Mouse (Mus musculus) forebrain, embryonic 12.5 days (tissue): ENCODE measurements around the gene Cxadr. TPM values are rescaled to one million over a fixed set of nuclear protein-coding genes. Genes with fewer than 3 reads are reported as not detected.
A peak's percentile ranks its signal among the peaks of the same experiment; 100 is the strongest.

ENCODE experiments used
- ATAC-seq: fragments of 200-750 bp; cut with Nextera tagmentation; 2 replicates; pipeline ENCODE4 v1.8.0; 2017; ENCODE audit warnings: moderate TSS enrichment; ENCODE audit not compliant: low FRiP score
- H3K27ac ChIP-seq: fragments of 300-500 bp; sonication (generic); 2 replicates; pipeline ENCODE4 v1.5.1; 2016; ENCODE audit warnings: mild to moderate bottlenecking
- H3K27me3 ChIP-seq: fragments of 300-500 bp; sonication (generic); 2 replicates; pipeline ENCODE4 v1.6.1; 2016; ENCODE audit warnings: mild to moderate bottlenecking
- H3K36me3 ChIP-seq: fragments of 300-500 bp; sonication (generic); replicated peaks from 2 replicates; pipeline ENCODE4 v1.6.1; 2016; ENCODE audit warnings: mild to moderate bottlenecking
- H3K4me1 ChIP-seq: fragments of 300-500 bp; sonication (generic); 2 replicates; pipeline ENCODE4 v1.6.1; 2016
- H3K4me2 ChIP-seq: fragments of 300-500 bp; sonication (generic); 2 replicates; pipeline ENCODE4 v1.6.1; 2016; ENCODE audit warnings: mild to moderate bottlenecking, moderate library complexity
- H3K4me3 ChIP-seq: fragments of 300-500 bp; sonication (generic); replicated peaks from 2 replicates; pipeline ENCODE4 v1.5.1; 2016; ENCODE audit warnings: mild to moderate bottlenecking
- H3K9ac ChIP-seq: fragments of 300-500 bp; sonication (generic); 2 replicates; pipeline ENCODE4 v1.6.1; 2016; ENCODE audit warnings: mild to moderate bottlenecking
- H3K9me3 ChIP-seq: fragments of 300-500 bp; sonication (generic); 2 replicates; pipeline ENCODE4 v1.6.1; 2016
- WGBS: fragments of 180-500 bp; shearing (Covaris S2); methylation state at CpG from one replicate; pipeline ENCODE4 v1.1.7; 2016; 5-methylcytosine and 5-hydroxymethylcytosine counted together
- polyA plus RNA-seq: library from polyadenylated mRNA; unstranded; fragments of >200 nt; fragmentation: Nextera tagmentation; extraction: Ambion mirVana; gene quantifications from 2 replicates; pipeline ENCODE4 v1.2.1, GENCODE M21; 2016

Gene Cxadr
- polyA plus RNA-seq, 1 experiment from 2014 or later, result 108 TPM

GRCm38 (mm10) chr16:78309258-78309657, 8.0 kb downstream of the Cxadr start:
- Histone ChIP-seq H3K9ac (no peak overlapping the region), H3K4me1 (peaks cover 33% of the 10 kb centered on the region), H3K27me3 (no peaks in the 10 kb centered on the region), H3K4me2 (no peak overlapping the region), H3K4me3 (no peak overlapping the region), H3K27ac (no peak overlapping the region), H3K9me3 (no peaks in the 10 kb centered on the region), H3K36me3 (peaks cover 3% of the 10 kb centered on the region; the same call in 1 of the 2 replicates)
- no peak for ATAC-seq
- WGBS, result 95% methylated on average over 6 of the region's 6 CpGs

DNA sequence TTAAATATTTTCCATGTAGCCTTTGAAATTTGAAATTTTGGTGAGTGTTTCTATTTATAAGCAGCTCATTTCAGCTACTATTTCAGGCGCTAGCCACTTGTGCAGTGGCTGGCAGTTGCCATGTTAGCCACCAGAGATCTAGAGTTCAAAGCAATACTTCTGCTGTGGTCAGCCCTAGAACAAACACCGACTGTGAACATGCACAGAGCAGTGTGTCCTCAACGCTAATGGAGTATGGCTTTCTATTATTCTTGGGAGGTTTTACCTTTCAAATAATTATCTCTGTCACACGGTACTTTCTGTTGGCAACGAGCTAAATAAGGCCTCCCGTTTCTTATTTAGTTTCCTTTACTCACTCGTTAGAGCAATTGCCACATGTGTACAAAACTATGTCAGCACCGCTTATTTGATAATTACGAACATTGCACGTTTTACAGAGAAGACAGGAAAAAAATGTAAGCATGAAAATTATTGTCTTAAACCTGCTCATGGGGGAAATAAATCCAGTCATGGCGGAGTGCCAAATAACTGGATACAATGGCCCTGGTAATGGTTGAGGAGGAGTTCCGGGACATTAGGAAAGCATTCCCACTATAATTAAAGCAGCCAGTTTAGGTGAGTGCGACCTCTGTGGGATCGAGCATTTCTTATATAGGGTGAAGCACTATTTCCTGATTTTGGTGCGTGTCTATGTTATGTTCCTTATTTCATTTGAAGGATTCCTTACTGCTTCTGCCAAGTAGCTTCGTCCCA, 12.0 kb downstream of the Cxadr start:
- H3K27me3 ChIP-seq, result no peaks in the 10 kb centered on the region
- H3K4me2 ChIP-seq, result peak overlapping the region; percentile 45
- no peaks in the 10 kb centered on the region for H3K9me3 ChIP-seq
- peak; percentile 42; the same call in 1 of the 2 replicates for ATAC-seq
- no peaks in the 10 kb centered on the region; the same call in 1 of the 2 replicates for H3K36me3 ChIP-seq
- H3K9ac ChIP-seq, result 0 out of 2 replicates have a peak overlapping the region, but pooled peaks have one; percentile 13
- peaks cover 35% of the 10 kb centered on the region for H3K4me1 ChIP-seq
- peak overlapping the region; percentile 27; the same call in 1 of the 2 replicates for H3K27ac ChIP-seq
- H3K4me3 ChIP-seq, result no peak overlapping the region; the same call in 1 of the 2 replicates
- 22% methylated on average over 16 of the region's 16 CpGs for WGBS

DNA sequence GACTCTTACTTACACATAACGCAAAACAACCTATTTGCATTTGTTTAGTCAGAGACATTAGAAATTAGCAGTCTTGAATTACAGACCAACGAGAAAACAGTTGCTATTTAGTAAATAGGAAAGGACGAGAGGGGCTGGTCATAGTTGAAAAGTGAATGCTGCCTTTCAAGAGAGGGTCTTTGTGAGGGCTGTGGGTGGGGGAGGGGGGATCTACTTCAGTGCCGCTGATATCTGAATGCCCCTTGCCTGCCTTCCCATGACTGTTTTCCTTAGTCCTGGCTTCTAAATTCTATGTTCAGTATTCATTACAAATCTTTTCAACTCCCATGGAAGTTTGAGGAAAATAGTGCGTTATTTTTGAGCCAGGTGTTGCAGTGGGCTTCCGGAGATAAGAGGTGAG, 12.7 kb downstream of the Cxadr start:
- H3K4me1 ChIP-seq, result peaks cover 35% of the 10 kb centered on the region
- no peaks in the 10 kb centered on the region; the same call in 1 of the 2 replicates for H3K36me3 ChIP-seq
- H3K27ac ChIP-seq, result peak overlapping the region; percentile 27; the same call in 1 of the 2 replicates
- no peaks in the 10 kb centered on the region for H3K27me3 ChIP-seq
- H3K4me2 ChIP-seq, result peak overlapping the region; percentile 45
- no peak for ATAC-seq
- 0 out of 2 replicates have a peak overlapping the region, but pooled peaks have one; percentile 13 for H3K9ac ChIP-seq
- 21% methylated on average over 6 of the region's 6 CpGs for WGBS
- H3K9me3 ChIP-seq, result no peaks in the 10 kb centered on the region
- no peak overlapping the region; the same call in 1 of the 2 replicates for H3K4me3 ChIP-seq

DNA sequence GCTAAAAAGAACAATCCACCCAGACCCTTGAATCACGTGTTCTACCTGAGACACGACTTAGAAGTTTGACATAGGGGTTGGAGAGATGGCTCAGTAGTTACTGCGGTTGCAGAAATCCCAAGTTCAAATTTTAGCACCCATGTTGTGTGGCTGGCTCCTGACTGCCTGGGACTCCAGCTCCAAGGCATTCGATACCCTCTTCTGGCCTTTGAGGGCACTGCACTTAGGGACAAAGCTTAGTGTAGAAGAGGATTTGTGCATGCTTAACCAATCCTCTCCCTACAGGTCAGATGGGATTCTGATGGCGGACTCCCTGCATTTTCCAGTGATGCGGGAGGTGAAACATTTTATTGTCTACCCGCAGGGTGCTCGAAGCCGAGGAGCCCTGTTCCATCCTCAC, 15.6 kb downstream of the Cxadr start:
- WGBS, result 79% methylated on average over 9 of the region's 9 CpGs
- ATAC-seq, result no peak
- Histone ChIP-seq H3K9ac (no peak overlapping the region), H3K4me3 (no peak overlapping the region), H3K4me1 (peaks cover 48% of the 10 kb centered on the region), H3K27me3 (no peaks in the 10 kb centered on the region), H3K9me3 (no peaks in the 10 kb centered on the region), H3K4me2 (no peak overlapping the region), H3K27ac (no peak overlapping the region), H3K36me3 (no peaks in the 10 kb centered on the region)

- no peak for ATAC-seq
- Histone ChIP-seq H3K4me3 (no peak overlapping the region), H3K36me3 (no peaks in the 10 kb centered on the region), H3K4me2 (no peak overlapping the region), H3K27me3 (no peaks in the 10 kb centered on the region), H3K9ac (no peak overlapping the region), H3K9me3 (no peaks in the 10 kb centered on the region), H3K4me1 (peaks cover 50% of the 10 kb centered on the region), H3K27ac (no peak overlapping the region)
- 79% methylated on average over 7 of the region's 7 CpGs for WGBS
These were observed 16.7 kb downstream of the Cxadr start for GRCm38 (mm10) chr16:78317960-78318359.

- no peak overlapping the region for H3K4me3 ChIP-seq
- H3K36me3 ChIP-seq, result 0 out of 2 replicates have a peak, but pooled peaks cover 5% of the 10 kb centered on the region
- 79% methylated on average over 7 of the region's 7 CpGs for WGBS
- ATAC-seq, result no peak
- no peak overlapping the region for H3K9ac ChIP-seq
- no peak overlapping the region for H3K4me2 ChIP-seq
- no peaks in the 10 kb centered on the region for H3K9me3 ChIP-seq
- no peaks in the 10 kb centered on the region for H3K27me3 ChIP-seq
- H3K27ac ChIP-seq, result no peak overlapping the region
- peaks cover 34% of the 10 kb centered on the region for H3K4me1 ChIP-seq
These were observed 18.4 kb downstream of the Cxadr start for GRCm38 (mm10) chr16:78319711-78320110.

GRCm38 (mm10) chr16:78321559-78321958, 20.3 kb downstream of the Cxadr start:
- Histone ChIP-seq H3K4me1 (peaks cover 28% of the 10 kb centered on the region), H3K27ac (0 out of 2 replicates have a peak overlapping the region, but pooled peaks have one; percentile 42), H3K27me3 (no peaks in the 10 kb centered on the region), H3K9me3 (no peaks in the 10 kb centered on the region), H3K4me2 (peak overlapping the region; percentile 27), H3K4me3 (no peak overlapping the region), H3K9ac (no peak overlapping the region), H3K36me3 (peaks cover 22% of the 10 kb centered on the region)
- peak; percentile 72 for ATAC-seq
- WGBS, result 7% methylated on average over 7 of the region's 7 CpGs

- 16% methylated on average over 7 of the region's 7 CpGs for WGBS
- Histone ChIP-seq H3K27ac (0 out of 2 replicates have a peak overlapping the region, but pooled peaks have one; percentile 42), H3K36me3 (peaks cover 28% of the 10 kb centered on the region), H3K9me3 (no peaks in the 10 kb centered on the region), H3K4me2 (peak overlapping the region; percentile 27), H3K27me3 (no peaks in the 10 kb centered on the region), H3K4me3 (no peak overlapping the region), H3K4me1 (peaks cover 28% of the 10 kb centered on the region), H3K9ac (no peak overlapping the region)
- peak; percentile 33; the same call in 1 of the 2 replicates for ATAC-seq
These were observed 20.9 kb downstream of the Cxadr start for GRCm38 (mm10) chr16:78322140-78322539.

DNA sequence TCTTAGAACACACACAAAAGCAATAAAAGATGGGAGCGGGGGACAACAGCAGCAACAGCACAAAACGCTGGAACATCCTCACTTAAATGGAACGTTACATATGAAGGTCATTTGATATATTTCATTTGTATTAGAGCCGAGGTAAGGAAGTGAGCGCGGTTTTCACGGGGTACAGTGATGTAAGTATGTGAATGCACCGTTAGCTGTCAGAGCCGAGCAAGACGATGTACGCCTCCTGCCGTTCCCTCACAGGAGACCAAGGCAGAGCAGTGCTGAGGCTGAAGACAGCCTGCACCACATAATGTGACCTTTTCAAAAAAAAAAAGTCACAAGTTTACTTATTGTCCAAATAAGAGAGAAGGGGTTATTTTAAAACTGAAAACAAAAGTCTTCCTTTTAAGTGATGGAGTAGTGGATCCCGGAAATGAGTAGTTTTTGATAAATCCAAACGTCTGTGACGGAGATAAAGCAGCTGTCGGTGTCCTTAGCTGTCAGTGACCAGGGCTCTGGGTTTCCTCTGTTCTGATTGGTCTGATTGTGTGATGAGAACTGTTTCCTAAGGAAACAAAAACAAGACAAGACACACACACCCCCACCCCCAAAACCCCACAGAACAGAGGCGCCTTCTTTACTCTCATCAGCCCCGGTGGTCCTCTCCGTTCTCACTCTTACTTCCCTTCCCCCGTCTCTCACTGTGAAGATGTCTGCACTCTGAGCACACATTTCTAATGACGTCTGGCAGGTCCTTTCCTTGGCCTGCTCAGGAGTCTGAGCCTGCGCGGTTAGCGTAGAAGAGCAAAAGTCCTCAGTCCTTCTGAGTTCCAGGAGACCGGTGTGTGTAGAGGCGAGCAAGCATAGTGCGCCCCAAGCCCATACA, 24.9 kb downstream of the Cxadr start:
- Histone ChIP-seq H3K4me1 (peaks cover 18% of the 10 kb centered on the region), H3K36me3 (peaks cover 60% of the 10 kb centered on the region), H3K9ac (no peak overlapping the region), H3K27me3 (no peaks in the 10 kb centered on the region), H3K27ac (no peak overlapping the region), H3K9me3 (no peaks in the 10 kb centered on the region), H3K4me2 (no peak overlapping the region), H3K4me3 (no peak overlapping the region)
- 90% methylated on average over 27 of the region's 27 CpGs for WGBS
- ATAC-seq, result no peak

DNA sequence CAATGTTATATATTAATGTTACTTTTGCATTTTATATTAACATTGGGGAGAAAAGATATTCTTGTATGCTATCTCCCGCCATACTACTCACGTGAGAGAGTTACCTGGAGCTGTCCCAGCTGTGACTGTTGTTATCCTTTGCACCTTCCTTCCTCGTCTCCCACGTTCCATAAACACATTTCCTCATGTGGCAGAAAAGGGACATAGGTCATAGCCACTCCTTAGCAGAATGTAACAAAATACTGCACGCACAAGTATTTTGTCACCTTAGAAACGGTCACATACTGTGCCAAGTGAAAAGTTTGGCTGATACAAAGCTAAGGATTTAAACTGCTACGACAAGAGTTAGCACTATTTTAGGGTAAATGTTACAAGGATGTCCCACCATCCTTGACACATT, 26.3 kb downstream of the Cxadr start:
- Histone ChIP-seq H3K27me3 (no peaks in the 10 kb centered on the region), H3K4me3 (no peak overlapping the region), H3K4me1 (peaks cover 6% of the 10 kb centered on the region), H3K27ac (no peak overlapping the region), H3K9ac (no peak overlapping the region), H3K9me3 (no peaks in the 10 kb centered on the region), H3K4me2 (no peak overlapping the region), H3K36me3 (peaks cover 73% of the 10 kb centered on the region)
- ATAC-seq, result no peak
- 93% methylated on average over 7 of the region's 7 CpGs for WGBS

GRCm38 (mm10) chr16:78327999-78328398, 26.7 kb downstream of the Cxadr start:
- no peak overlapping the region for H3K9ac ChIP-seq
- H3K4me2 ChIP-seq, result no peak overlapping the region
- peaks cover 78% of the 10 kb centered on the region for H3K36me3 ChIP-seq
- no peaks in the 10 kb centered on the region for H3K27me3 ChIP-seq
- 0 out of 2 replicates have a peak, but pooled peaks cover 2% of the 10 kb centered on the region for H3K4me1 ChIP-seq
- ATAC-seq, result no peak
- no peak overlapping the region for H3K27ac ChIP-seq
- 92% methylated on average over 12 of the region's 12 CpGs for WGBS
- H3K4me3 ChIP-seq, result no peak overlapping the region
- H3K9me3 ChIP-seq, result no peaks in the 10 kb centered on the region

DNA sequence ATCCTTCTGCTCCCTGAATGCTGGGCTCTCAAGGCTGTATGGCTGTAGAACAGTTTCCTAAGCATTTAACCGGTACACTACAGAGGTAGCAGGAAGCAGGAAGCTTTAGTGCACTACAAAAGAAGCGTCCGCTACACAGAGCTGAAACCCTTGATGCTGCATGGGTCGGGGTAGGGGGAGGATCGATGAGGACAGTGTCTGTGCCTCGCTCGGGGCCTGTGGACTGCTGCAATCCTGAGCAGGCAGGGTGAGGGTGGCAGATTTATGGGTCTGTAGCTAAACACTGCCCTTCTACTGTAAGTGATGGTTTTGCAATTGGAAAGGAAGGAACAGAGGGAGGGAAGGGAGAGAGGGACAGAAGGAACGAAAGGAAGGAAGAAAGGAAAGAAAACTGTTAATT, 35.9 kb downstream of the Cxadr start:
- ATAC-seq, result no peak
- Histone ChIP-seq H3K4me3 (no peak overlapping the region), H3K27ac (no peak overlapping the region), H3K9ac (no peak overlapping the region), H3K9me3 (no peaks in the 10 kb centered on the region), H3K27me3 (no peaks in the 10 kb centered on the region), H3K36me3 (peaks cover 59% of the 10 kb centered on the region), H3K4me1 (peaks cover 5% of the 10 kb centered on the region), H3K4me2 (no peak overlapping the region)
- WGBS, result 78% methylated on average over 8 of the region's 8 CpGs
